Mouse (Mus musculus): ENCODE measurements around the gene Il16.
"Not testable (repeated sequence)": the region's sequence is repeated elsewhere in the genome, so short reads cannot be mapped to it uniquely, and the experiment has no call there.

The Il16 gene

GRCm38 (mm10) chr7:83735108-83735781, 10.3 kb downstream of the Il16 start:
- no peak for DNase-seq (ENCODE audit: low read depth)

GRCm38 (mm10) chr7:83734671-83735082, 10.8 kb downstream of the Il16 start:
- DNase-seq (ENCODE audit: low read depth), result no peak

GRCm38 (mm10) chr7:83734246-83734645, 11.3 kb downstream of the Il16 start:
- no peak for DNase-seq (ENCODE audit: low read depth)

- no peak for DNase-seq (ENCODE audit: low read depth)
These were observed 12.7 kb downstream of the Il16 start for GRCm38 (mm10) chr7:83732781-83733180.

GRCm38 (mm10) chr7:83731961-83732666, 13.4 kb downstream of the Il16 start:
- DNase-seq (ENCODE audit: low read depth), result no peak

GRCm38 (mm10) chr7:83731297-83731696, 14.2 kb downstream of the Il16 start:
- DNase-seq (ENCODE audit: low read depth), result no peak

GRCm38 (mm10) chr7:83726936-83727632, 18.4 kb downstream of the Il16 start:
- no peak for DNase-seq (ENCODE audit: low read depth)

GRCm38 (mm10) chr7:83725801-83726200, 19.7 kb downstream of the Il16 start:
- no peak for DNase-seq (ENCODE audit: low read depth)

- DNase-seq (ENCODE audit: low read depth), result no peak
These were observed 21.0 kb downstream of the Il16 start for GRCm38 (mm10) chr7:83724541-83724940.

- no peak for DNase-seq (ENCODE audit: low read depth)
These were observed 21.6 kb downstream of the Il16 start for GRCm38 (mm10) chr7:83723954-83724353.

GRCm38 (mm10) chr7:83723221-83723620, 22.3 kb downstream of the Il16 start:
- no peak for DNase-seq (ENCODE audit: low read depth)

- DNase-seq (ENCODE audit: low read depth), result no peak
These were observed 23.0 kb downstream of the Il16 start for GRCm38 (mm10) chr7:83722485-83722884.

- no peak for DNase-seq (ENCODE audit: low read depth)
These were observed 25.3 kb downstream of the Il16 start for GRCm38 (mm10) chr7:83720231-83720630.

- DNase-seq (ENCODE audit: low read depth), result no peak
These were observed 28.4 kb downstream of the Il16 start for GRCm38 (mm10) chr7:83717021-83717725.

- DNase-seq (ENCODE audit: low read depth), result no peak
These were observed 31.9 kb downstream of the Il16 start for GRCm38 (mm10) chr7:83713639-83714038.

GRCm38 (mm10) chr7:83711676-83712259, 33.8 kb downstream of the Il16 start:
- DNase-seq (ENCODE audit: low read depth), result not testable (repeated sequence)

- DNase-seq (ENCODE audit: low read depth), result no peak
These were observed 42.3 kb downstream of the Il16 start for GRCm38 (mm10) chr7:83703046-83703775.

GRCm38 (mm10) chr7:83699066-83699745, 46.3 kb downstream of the Il16 start:
- no peak for DNase-seq (ENCODE audit: low read depth)

- DNase-seq (ENCODE audit: low read depth), result peak; percentile 63
These were observed 49.9 kb downstream of the Il16 start for GRCm38 (mm10) chr7:83695449-83696212.
